Mouse (Mus musculus) bone marrow, adult 2 months (tissue): ENCODE data around the gene Prr9.

ENCODE experiments used
- CTCF ChIP-seq: fragments of 200-500 bp; IDR thresholded peaks from 2 replicates; pipeline ENCODE4 v1.5.1; 2011; ENCODE audit warnings: low read length, control low read depth; ENCODE audit not compliant: control insufficient read depth, insufficient read depth
- POLR2A ChIP-seq: fragments of 200-500 bp; IDR thresholded peaks from 2 replicates; pipeline ENCODE4 v1.6.1; 2011; ENCODE audit warnings: low read depth, mild to moderate bottlenecking, control low read depth, low read length, borderline replicate concordance; ENCODE audit not compliant: control insufficient read depth

DNA sequence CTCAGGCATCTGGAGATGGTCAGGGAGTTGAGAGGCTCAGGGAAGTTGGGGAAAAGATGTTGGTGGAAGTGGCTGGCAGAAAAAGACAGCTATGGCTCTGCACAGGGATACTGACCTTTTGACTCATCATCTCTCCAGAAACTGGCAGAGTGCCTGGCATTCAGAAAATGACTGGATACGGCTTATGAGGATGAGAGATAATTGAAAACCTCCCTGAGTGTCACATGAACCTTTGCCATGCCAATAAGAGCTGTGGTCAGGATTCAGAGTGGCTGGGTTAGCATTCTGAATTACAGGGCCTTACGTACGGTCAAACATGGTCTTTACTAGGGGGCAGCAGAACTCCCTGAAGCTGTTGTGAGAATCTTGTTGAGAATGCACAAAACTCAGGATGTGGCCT, 2.8 kb downstream of the Prr9 start:
- TF ChIP-seq POLR2A (no peak), CTCF (no peak)
